Mouse (Mus musculus): ENCODE data around the gene Tm4sf1.

The Tm4sf1 gene

GRCm38 (mm10) chr3:57287854-57288720, 13.7 kb downstream of the Tm4sf1 start:
- no peak for DNase-seq (ENCODE audit: low spot score in 2 of 2)

- no peak for DNase-seq (ENCODE audit: low spot score in 2 of 2)
Measured at GRCm38 (mm10) chr3:57287438-57287837, 14.3 kb downstream of the Tm4sf1 start.

- DNase-seq (ENCODE audit: low spot score in 2 of 2): no peak
Measured at GRCm38 (mm10) chr3:57278225-57278624, 23.6 kb downstream of the Tm4sf1 start.

- no peak for DNase-seq (ENCODE audit: low spot score in 2 of 2)
Measured at GRCm38 (mm10) chr3:57277453-57277852, 24.3 kb downstream of the Tm4sf1 start.

GRCm38 (mm10) chr3:57276821-57277220, 25.0 kb downstream of the Tm4sf1 start:
- no peak for DNase-seq (ENCODE audit: low spot score in 2 of 2)

- DNase-seq (ENCODE audit: low spot score in 2 of 2): no peak
Measured at GRCm38 (mm10) chr3:57268994-57269393, 32.8 kb downstream of the Tm4sf1 start.

- DNase-seq (ENCODE audit: low spot score in 2 of 2): no peak
Measured at GRCm38 (mm10) chr3:57267559-57268173, 34.1 kb downstream of the Tm4sf1 start.

- DNase-seq (ENCODE audit: low spot score in 2 of 2): no peak
Measured at GRCm38 (mm10) chr3:57253041-57253440, 48.7 kb downstream of the Tm4sf1 start.

- DNase-seq (ENCODE audit: low spot score in 2 of 2): no peak
Measured at GRCm38 (mm10) chr3:57252551-57252950, 49.2 kb downstream of the Tm4sf1 start.

- DNase-seq (ENCODE audit: low spot score in 2 of 2): no peak
Measured at GRCm38 (mm10) chr3:57245242-57245641, 56.5 kb downstream of the Tm4sf1 start.

Data from spleen, postnatal 14 days (tissue).